Mouse (Mus musculus): Measurements from ENCODE around the gene Ptges. TPM values are rescaled to one million over a fixed set of nuclear protein-coding genes. Genes with fewer than 3 reads are reported as not detected.
"Not testable (repeated sequence)": the region's sequence is repeated elsewhere in the genome, so short reads cannot be mapped to it uniquely, and the experiment has no call there.

The Ptges gene
- polyA plus RNA-seq, 1 experiment, result not detected

DNA sequence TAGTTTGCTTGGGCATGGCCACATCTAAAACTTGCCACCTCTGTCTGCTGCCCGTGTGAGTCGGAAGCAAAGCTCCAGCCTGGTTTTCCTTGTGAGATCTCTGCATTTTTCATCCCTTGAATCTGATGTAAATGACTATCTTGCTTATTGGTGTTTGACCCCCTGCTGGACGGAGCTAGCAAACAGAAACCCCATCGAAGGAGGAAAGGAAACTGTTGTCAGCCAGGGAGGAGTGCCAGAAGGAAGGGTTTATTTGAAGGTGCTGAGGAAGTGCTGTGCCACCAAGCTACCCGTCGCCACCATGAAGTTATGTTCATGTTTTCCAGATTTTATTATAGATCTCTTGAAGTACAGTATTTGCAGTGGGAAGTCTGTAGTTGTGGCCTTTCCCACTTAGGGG, 25.1 kb upstream of the Ptges start:
- H3K4me3 ChIP-seq (replicated peaks), result peak overlapping the region; percentile 70
- H3K4me1 ChIP-seq (ENCODE audit: control insufficient read depth), result peaks cover 46% of the 10 kb centered on the region
- peaks cover 58% of the 10 kb centered on the region for H3K36me3 ChIP-seq (ENCODE audit: control insufficient read depth)
- no peaks in the 10 kb centered on the region for H3K27me3 ChIP-seq (ENCODE audit: control insufficient read depth)
- no peak for TF ChIP-seq TAL1 (IDR thresholded peaks at IDR 0.05; ENCODE audit: low read length)
- no peak for TF ChIP-seq GATA1 (IDR thresholded peaks at IDR 0.05; ENCODE audit: low read length)
- H3K9me3 ChIP-seq (ENCODE audit: control insufficient read depth, low read length), result no peaks in the 10 kb centered on the region

DNA sequence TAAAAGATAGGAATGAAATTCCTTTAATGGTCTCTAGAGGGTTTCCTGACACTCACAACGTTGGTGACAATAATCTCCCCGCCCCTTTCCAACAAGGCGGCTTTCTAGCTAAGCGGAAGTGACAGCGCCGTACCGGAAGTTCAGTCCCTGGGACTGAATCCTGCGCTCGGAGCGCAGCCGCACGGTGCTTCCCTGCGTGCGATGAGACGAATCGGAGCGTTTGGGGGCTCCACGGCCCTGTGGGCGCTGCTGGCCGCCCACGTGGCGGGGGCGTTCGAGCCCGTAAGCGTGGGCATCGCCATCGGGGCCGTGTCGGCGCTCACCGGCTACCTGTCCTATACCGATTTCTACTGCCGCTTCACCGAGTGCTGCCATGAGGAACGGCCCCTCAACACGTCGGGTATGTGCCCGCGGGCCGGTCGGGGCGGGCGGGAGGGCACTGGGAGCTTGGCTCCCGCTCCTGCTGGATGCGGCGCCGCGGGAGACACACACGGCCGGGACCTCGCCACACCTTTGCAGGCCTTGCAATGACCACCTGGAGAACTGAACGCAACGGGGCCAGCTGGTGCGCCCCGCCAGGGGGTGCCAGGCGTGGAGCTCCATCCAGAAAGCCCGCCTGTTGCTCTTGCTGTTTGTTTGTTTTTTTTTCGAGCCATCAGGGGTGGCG, 23.3 kb upstream of the Ptges start, which contains the start of gene Tor1b:
TSS of gene Tor1b (plus strand) at position 136 of the 667 bp plus-strand sequence.
- Histone ChIP-seq H3K36me3 (ENCODE audit: control insufficient read depth) (peaks cover 39% of the 10 kb centered on the region), H3K4me1 (ENCODE audit: control insufficient read depth) (peaks cover 44% of the 10 kb centered on the region), H3K9me3 (ENCODE audit: control insufficient read depth, low read length) (0 out of 2 replicates have a peak, but pooled peaks cover 2% of the 10 kb centered on the region), H3K27me3 (ENCODE audit: control insufficient read depth) (no peaks in the 10 kb centered on the region), H3K4me3 (replicated peaks) (peak within 1 kb of the TSS; percentile 70)
- TF ChIP-seq TAL1 (IDR thresholded peaks at IDR 0.05; ENCODE audit: low read length) (no peak), GATA1 (IDR thresholded peaks at IDR 0.05; ENCODE audit: low read length) (no peak)

DNA sequence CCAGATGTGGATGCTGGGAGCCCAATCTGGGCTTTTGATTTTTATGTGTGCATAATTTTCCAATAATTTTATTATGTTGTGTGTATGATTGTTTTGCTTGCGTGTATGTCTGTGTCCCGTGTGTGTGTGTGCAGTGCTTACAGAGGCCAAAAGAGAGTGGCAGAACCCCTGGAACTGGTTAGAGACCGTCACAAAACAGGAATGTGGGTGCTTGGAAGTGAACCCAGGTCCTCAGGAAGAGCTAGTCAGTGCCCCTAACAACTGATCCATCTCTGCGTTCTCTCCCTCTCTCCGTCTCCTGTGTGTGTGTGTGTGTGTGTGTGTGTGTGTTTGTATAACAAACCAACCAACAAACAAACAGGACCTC, 22.8 kb upstream of the Ptges start:
- H3K9me3 ChIP-seq (ENCODE audit: control insufficient read depth, low read length), result 0 out of 2 replicates have a peak, but pooled peaks cover 2% of the 10 kb centered on the region
- peaks cover 34% of the 10 kb centered on the region for H3K36me3 ChIP-seq (ENCODE audit: control insufficient read depth)
- peaks cover 2% of the 10 kb centered on the region; the same call in 1 of the 2 replicates for H3K27me3 ChIP-seq (ENCODE audit: control insufficient read depth)
- H3K4me3 ChIP-seq (replicated peaks), result peak overlapping the region; percentile 70
- TF ChIP-seq GATA1 (IDR thresholded peaks at IDR 0.05; ENCODE audit: low read length), result no peak
- no peak for TF ChIP-seq TAL1 (IDR thresholded peaks at IDR 0.05; ENCODE audit: low read length)
- peaks cover 44% of the 10 kb centered on the region for H3K4me1 ChIP-seq (ENCODE audit: control insufficient read depth)

GRCm38 (mm10) chr2:30942603-30943011, 12.9 kb upstream of the Ptges start:
- Histone ChIP-seq H3K36me3 (ENCODE audit: control insufficient read depth) (no peaks in the 10 kb centered on the region), H3K4me1 (ENCODE audit: control insufficient read depth) (peaks cover 13% of the 10 kb centered on the region), H3K4me3 (replicated peaks) (peak overlapping the region; percentile 68), H3K27me3 (ENCODE audit: control insufficient read depth) (peaks cover 7% of the 10 kb centered on the region; the same call in 1 of the 2 replicates), H3K9me3 (ENCODE audit: control insufficient read depth, low read length) (no peaks in the 10 kb centered on the region)
- no peak for TF ChIP-seq GATA1 (IDR thresholded peaks at IDR 0.05; ENCODE audit: low read length)
- no peak for TF ChIP-seq TAL1 (IDR thresholded peaks at IDR 0.05; ENCODE audit: low read length)

DNA sequence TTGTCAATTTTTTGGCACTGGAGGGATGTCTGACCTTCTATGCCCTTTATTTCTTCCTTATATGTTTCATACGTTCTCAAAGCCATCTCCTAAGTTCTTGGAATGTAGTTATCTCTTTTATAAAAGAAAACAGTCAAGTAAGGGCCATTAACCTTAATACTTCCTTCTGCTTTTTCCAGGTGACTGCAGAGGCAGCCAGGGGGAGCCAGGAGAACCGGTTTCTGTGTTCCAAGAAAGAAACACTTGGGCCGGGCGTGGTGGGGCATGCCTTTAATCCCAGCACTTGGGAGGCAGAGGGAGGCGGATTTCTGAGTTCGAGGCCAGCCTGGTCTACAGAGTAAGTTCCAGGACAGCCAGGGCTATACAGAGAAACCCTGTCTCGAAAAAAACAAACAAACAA, 12.5 kb upstream of the Ptges start:
- peaks cover 13% of the 10 kb centered on the region for H3K4me1 ChIP-seq (ENCODE audit: control insufficient read depth)
- H3K27me3 ChIP-seq (ENCODE audit: control insufficient read depth); H3K9me3 ChIP-seq (ENCODE audit: control insufficient read depth, low read length): not testable (repeated sequence)

GRCm38 (mm10) chr2:30941586-30941985, 11.9 kb upstream of the Ptges start:
- no peak for TF ChIP-seq GATA1 (IDR thresholded peaks at IDR 0.05; ENCODE audit: low read length)
- TF ChIP-seq TAL1 (IDR thresholded peaks at IDR 0.05; ENCODE audit: low read length), result no peak
- H3K4me3 ChIP-seq (replicated peaks), result no peak overlapping the region
- peaks cover 13% of the 10 kb centered on the region for H3K4me1 ChIP-seq (ENCODE audit: control insufficient read depth)
- H3K36me3 ChIP-seq (ENCODE audit: control insufficient read depth), result no peaks in the 10 kb centered on the region
- 0 out of 2 replicates have a peak, but pooled peaks cover 2% of the 10 kb centered on the region for H3K27me3 ChIP-seq (ENCODE audit: control insufficient read depth)
- H3K9me3 ChIP-seq (ENCODE audit: control insufficient read depth, low read length), result no peaks in the 10 kb centered on the region

More for the DNA sequence above, 12.5 kb upstream of the Ptges start:
- not testable (repeated sequence) for H3K36me3 ChIP-seq (ENCODE audit: control insufficient read depth)
- H3K4me3 ChIP-seq (replicated peaks), result peak overlapping the region; percentile 68

- H3K4me3 ChIP-seq (replicated peaks), result no peak overlapping the region
- peaks cover 4% of the 10 kb centered on the region; the same call in 1 of the 2 replicates for H3K27me3 ChIP-seq (ENCODE audit: control insufficient read depth)
- H3K36me3 ChIP-seq (ENCODE audit: control insufficient read depth), result no peaks in the 10 kb centered on the region
- peaks cover 13% of the 10 kb centered on the region for H3K4me1 ChIP-seq (ENCODE audit: control insufficient read depth)
- H3K9me3 ChIP-seq (ENCODE audit: control insufficient read depth, low read length), result no peaks in the 10 kb centered on the region
- TF ChIP-seq TAL1 (IDR thresholded peaks at IDR 0.05; ENCODE audit: low read length) (no peak), GATA1 (IDR thresholded peaks at IDR 0.05; ENCODE audit: low read length) (no peak)
Measured at GRCm38 (mm10) chr2:30938574-30938991, 8.9 kb upstream of the Ptges start.

GRCm38 (mm10) chr2:30937731-30938130, 8.1 kb upstream of the Ptges start:
- Histone ChIP-seq H3K9me3 (ENCODE audit: control insufficient read depth, low read length) (no peaks in the 10 kb centered on the region), H3K36me3 (ENCODE audit: control insufficient read depth) (no peaks in the 10 kb centered on the region), H3K27me3 (ENCODE audit: control insufficient read depth) (peaks cover 4% of the 10 kb centered on the region; the same call in 1 of the 2 replicates), H3K4me3 (replicated peaks) (no peak overlapping the region), H3K4me1 (ENCODE audit: control insufficient read depth) (peaks cover 12% of the 10 kb centered on the region)
- TF ChIP-seq TAL1 (IDR thresholded peaks at IDR 0.05; ENCODE audit: low read length), result no peak
- TF ChIP-seq GATA1 (IDR thresholded peaks at IDR 0.05; ENCODE audit: low read length), result no peak

DNA sequence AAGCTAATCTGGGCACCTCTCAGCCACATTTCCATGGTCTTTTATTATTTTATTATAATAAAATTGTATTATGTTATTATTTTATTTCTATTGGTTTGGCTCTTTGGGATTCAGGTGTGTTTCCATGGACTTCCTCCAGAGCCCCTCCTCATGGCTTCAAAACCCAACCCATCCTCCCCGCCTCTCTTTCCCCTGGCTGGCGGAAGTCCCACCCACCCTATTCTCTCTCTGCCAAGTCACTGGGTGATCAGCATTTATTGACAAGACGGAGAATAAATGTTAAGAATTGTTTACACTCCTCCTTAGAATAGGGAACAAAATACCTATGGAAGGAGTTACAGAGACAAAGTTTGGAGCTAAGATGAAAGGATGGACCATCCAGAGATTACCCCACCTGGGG, 7.1 kb upstream of the Ptges start:
- peaks cover 4% of the 10 kb centered on the region for H3K4me1 ChIP-seq (ENCODE audit: control insufficient read depth)
- no peaks in the 10 kb centered on the region for H3K36me3 ChIP-seq (ENCODE audit: control insufficient read depth)
- peaks cover 4% of the 10 kb centered on the region; the same call in 1 of the 2 replicates for H3K27me3 ChIP-seq (ENCODE audit: control insufficient read depth)
- no peak overlapping the region for H3K4me3 ChIP-seq (replicated peaks)
- no peak for TF ChIP-seq GATA1 (IDR thresholded peaks at IDR 0.05; ENCODE audit: low read length)
- no peak for TF ChIP-seq TAL1 (IDR thresholded peaks at IDR 0.05; ENCODE audit: low read length)
- H3K9me3 ChIP-seq (ENCODE audit: control insufficient read depth, low read length), result no peaks in the 10 kb centered on the region

Measured in erythroblast, embryonic 14.5 days (primary cell).